Mouse (Mus musculus) intestine, embryonic 15.5 days (tissue): Measurements from ENCODE around the gene Vcpkmt. TPM values are rescaled to one million over a fixed set of nuclear protein-coding genes. Genes with fewer than 3 reads are reported as not detected.

ENCODE experiments used
- ATAC-seq: fragments of 200-750 bp; cut with Nextera tagmentation; 2 replicates; pipeline ENCODE4 v1.8.0; 2017; ENCODE audit warnings: moderate TSS enrichment, moderate library complexity
- H3K27ac ChIP-seq: fragments of 300-500 bp; sonication (generic); 2 replicates; pipeline ENCODE4 v1.5.1; 2015; ENCODE audit warnings: mild to moderate bottlenecking, inconsistent platforms
- H3K27me3 ChIP-seq: fragments of 300-500 bp; sonication (generic); replicated peaks from 2 replicates; pipeline ENCODE4 v1.6.1; 2015; ENCODE audit warnings: inconsistent platforms
- H3K36me3 ChIP-seq: fragments of 300-500 bp; sonication (generic); 2 replicates; pipeline ENCODE4 v1.6.1; 2015; ENCODE audit warnings: inconsistent platforms
- H3K4me1 ChIP-seq: fragments of 300-500 bp; sonication (generic); replicated peaks from 2 replicates; pipeline ENCODE4 v1.6.1; 2015; ENCODE audit warnings: inconsistent platforms
- H3K4me2 ChIP-seq: fragments of 300-500 bp; sonication (generic); replicated peaks from 2 replicates; pipeline ENCODE4 v1.6.1; 2015; ENCODE audit warnings: mild to moderate bottlenecking, inconsistent platforms
- H3K4me3 ChIP-seq: fragments of 300-500 bp; sonication (generic); replicated peaks from 2 replicates; pipeline ENCODE4 v1.5.1; 2015; ENCODE audit warnings: inconsistent platforms
- H3K9ac ChIP-seq: fragments of 300-500 bp; sonication (generic); 2 replicates; pipeline ENCODE4 v1.6.1; 2015; ENCODE audit warnings: inconsistent platforms
- H3K9me3 ChIP-seq: fragments of 300-500 bp; sonication (generic); 2 replicates; pipeline ENCODE4 v1.6.1; 2016; ENCODE audit warnings: inconsistent platforms
- WGBS: fragments of 180-500 bp; shearing (Covaris S2); methylation state at CpG from one replicate; pipeline ENCODE4 v1.1.7; 2015; 5-methylcytosine and 5-hydroxymethylcytosine counted together
- polyA plus RNA-seq: library from polyadenylated mRNA; unstranded; fragments of >200 nt; fragmentation: Nextera tagmentation; extraction: Ambion mirVana; gene quantifications from 2 replicates; pipeline ENCODE4 v1.2.1, GENCODE M21; 2015

Gene Vcpkmt
- polyA plus RNA-seq, 1 experiment from 2014 or later: 26.7 TPM

GRCm38 (mm10) chr12:69536616-69537242 lies 46.1 kb downstream of the Vcpkmt start:
- WGBS: 66% methylated on average over 10 of the region's 10 CpGs
- no peaks in the 10 kb centered on the region for H3K27me3 ChIP-seq
- H3K4me3 ChIP-seq: no peak overlapping the region
- peak overlapping the region; percentile 89; the same call in 1 of the 2 replicates for H3K27ac ChIP-seq
- H3K9me3 ChIP-seq: no peaks in the 10 kb centered on the region
- H3K9ac ChIP-seq: no peak overlapping the region; the same call in 1 of the 2 replicates
- peak overlapping the region; percentile 70 for H3K4me2 ChIP-seq
- H3K36me3 ChIP-seq: no peaks in the 10 kb centered on the region
- peaks cover 18% of the 10 kb centered on the region for H3K4me1 ChIP-seq
- 0 out of 2 replicates have a peak, but pooled peaks have one; percentile 6 for ATAC-seq

DNA sequence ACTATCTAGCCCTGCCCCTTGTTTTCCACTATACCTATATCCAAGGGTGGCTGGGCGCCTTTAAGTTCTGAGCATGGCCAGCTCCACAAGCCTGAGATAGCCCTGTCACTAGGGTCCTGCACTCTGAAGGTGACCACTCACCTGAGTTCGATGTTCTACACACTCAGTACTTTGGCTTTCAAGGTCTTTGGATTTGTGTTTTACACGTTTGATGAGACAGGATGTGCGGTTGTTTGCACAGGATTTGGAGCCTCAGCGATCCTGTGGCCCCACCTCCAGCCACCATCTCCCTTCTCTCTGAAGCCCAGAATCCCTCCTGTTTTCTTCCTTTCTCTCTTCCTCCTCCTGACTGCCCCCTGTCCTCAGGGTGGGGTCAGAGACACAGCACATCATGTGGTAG lies 49.6 kb downstream of the Vcpkmt start:
- ATAC-seq: no peak
- WGBS: 74% methylated on average over 5 of the region's 5 CpGs

DNA sequence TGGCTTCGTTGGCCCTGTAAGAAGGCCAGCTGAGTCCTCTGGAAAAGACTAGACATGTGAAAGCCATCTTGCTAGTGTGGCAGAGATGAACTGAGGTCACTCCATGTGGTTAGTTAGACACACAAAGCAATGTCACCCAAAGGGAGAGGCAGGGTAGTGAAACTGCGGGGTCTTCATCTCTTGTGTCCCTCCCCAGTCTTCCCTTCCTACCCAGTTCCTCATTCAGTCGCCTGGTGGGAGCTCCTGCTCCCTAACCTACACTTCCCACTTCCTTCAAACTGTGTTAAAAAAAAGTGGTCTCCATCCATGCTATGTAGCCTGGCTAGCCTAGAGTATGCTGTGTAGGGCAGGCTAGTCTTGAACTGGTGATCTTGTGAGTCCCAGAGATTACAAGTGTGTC lies 50.3 kb downstream of the Vcpkmt start:
- Histone ChIP-seq H3K4me1 (peaks cover 2% of the 10 kb centered on the region), H3K27ac (no peak overlapping the region), H3K27me3 (no peaks in the 10 kb centered on the region), H3K4me2 (no peak overlapping the region), H3K4me3 (no peak overlapping the region), H3K9ac (no peak overlapping the region), H3K36me3 (no peaks in the 10 kb centered on the region), H3K9me3 (no peaks in the 10 kb centered on the region)
- no peak for ATAC-seq
- WGBS: 89% methylated on average over 3 of the region's 3 CpGs

More for the DNA sequence above, 49.6 kb downstream of the Vcpkmt start:
- no peaks in the 10 kb centered on the region for H3K27me3 ChIP-seq
- H3K4me3 ChIP-seq: no peak overlapping the region
- H3K9me3 ChIP-seq: no peaks in the 10 kb centered on the region
- no peak overlapping the region for H3K9ac ChIP-seq
- no peaks in the 10 kb centered on the region for H3K36me3 ChIP-seq
- H3K4me1 ChIP-seq: peaks cover 8% of the 10 kb centered on the region
- no peak overlapping the region for H3K4me2 ChIP-seq
- no peak overlapping the region for H3K27ac ChIP-seq

DNA sequence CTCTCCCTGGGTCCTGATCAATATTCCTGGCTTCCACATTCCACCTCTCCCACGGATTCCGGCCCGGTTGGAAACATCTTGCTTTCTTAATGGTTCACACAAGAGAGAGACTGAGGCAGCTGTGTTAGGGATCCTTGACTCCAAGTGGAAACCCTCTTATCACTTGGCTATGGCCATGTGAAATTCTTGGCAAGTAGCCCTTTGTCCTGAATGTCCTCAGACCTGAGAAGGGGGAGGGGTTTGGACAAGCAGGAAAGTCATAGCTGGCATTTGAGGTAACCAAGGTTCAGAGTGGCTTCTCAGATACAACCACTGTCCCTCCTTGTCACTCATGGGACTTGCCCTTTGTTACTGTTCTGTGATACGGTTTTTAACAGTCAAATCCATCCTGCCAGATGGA lies 50.7 kb downstream of the Vcpkmt start:
- Histone ChIP-seq H3K9me3 (no peaks in the 10 kb centered on the region), H3K27ac (no peak overlapping the region), H3K4me2 (no peak overlapping the region), H3K36me3 (no peaks in the 10 kb centered on the region), H3K9ac (no peak overlapping the region), H3K4me1 (no peaks in the 10 kb centered on the region), H3K27me3 (no peaks in the 10 kb centered on the region), H3K4me3 (no peak overlapping the region)
- WGBS: 90% methylated on average over 4 of the region's 4 CpGs
- no peak for ATAC-seq

GRCm38 (mm10) chr12:69529694-69530403 lies 53.0 kb downstream of the Vcpkmt start:
- 56% methylated on average over 13 of the region's 13 CpGs for WGBS
- no peaks in the 10 kb centered on the region for H3K27me3 ChIP-seq
- no peak overlapping the region for H3K4me3 ChIP-seq
- H3K4me2 ChIP-seq: no peak overlapping the region
- no peaks in the 10 kb centered on the region for H3K4me1 ChIP-seq
- no peaks in the 10 kb centered on the region for H3K36me3 ChIP-seq
- no peak for ATAC-seq
- H3K27ac ChIP-seq: no peak overlapping the region
- H3K9me3 ChIP-seq: no peaks in the 10 kb centered on the region
- H3K9ac ChIP-seq: no peak overlapping the region

DNA sequence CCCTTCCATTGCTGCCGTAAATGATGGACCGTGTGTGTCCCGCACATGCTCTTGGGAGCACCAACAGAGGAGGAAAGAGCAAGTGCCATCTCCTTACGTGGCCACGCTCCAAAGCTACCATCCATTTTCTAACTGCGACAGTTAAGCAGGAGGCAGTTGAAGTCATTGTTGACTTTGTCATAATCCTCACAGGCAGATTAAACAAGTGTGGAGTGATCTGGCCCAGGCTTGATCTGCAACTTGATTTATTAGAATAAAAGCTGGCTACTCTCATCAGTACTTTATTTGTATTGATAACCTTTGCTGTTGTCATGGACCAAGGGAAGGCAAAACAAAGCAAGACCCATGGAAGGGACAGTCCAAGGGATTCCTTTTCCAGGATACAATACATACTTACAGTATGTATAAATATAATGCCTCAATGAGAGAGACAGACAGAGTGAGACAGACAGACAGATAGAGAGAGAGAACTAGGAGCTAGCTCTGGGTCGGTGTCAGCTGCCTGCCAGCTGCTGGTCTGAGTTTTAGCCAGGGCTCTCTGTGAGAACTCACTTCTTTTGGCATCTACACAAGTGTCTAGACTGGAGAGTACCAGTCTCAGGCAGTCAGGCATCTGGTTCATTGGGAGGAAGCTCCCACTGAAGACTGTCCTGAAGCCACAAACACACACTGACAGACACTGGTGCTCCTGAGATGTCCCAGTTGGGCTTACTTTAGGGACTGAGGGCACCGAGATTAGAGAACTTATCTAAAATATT lies 54.4 kb downstream of the Vcpkmt start:
- 73% methylated on average over 8 of the region's 8 CpGs for WGBS
- Histone ChIP-seq H3K4me3 (no peak overlapping the region), H3K27me3 (no peaks in the 10 kb centered on the region), H3K9ac (no peak overlapping the region), H3K4me1 (no peaks in the 10 kb centered on the region), H3K9me3 (no peaks in the 10 kb centered on the region), H3K27ac (no peak overlapping the region), H3K4me2 (no peak overlapping the region), H3K36me3 (no peaks in the 10 kb centered on the region)
- ATAC-seq: no peak

Other genes with a start within 250 kb of the Vcpkmt start
- gene Nemf, start 225.9 kb downstream of the Vcpkmt start, polyA plus RNA-seq: 71.6 and 71.8 TPM in 2 replicates
- 49.5 and 54.9 TPM in 2 replicates for gene Arf6, start 210.9 kb downstream of the Vcpkmt start, polyA plus RNA-seq
- 1.7 and 2.0 TPM in 2 replicates for gene Gm9887, start 210.6 kb downstream of the Vcpkmt start, polyA plus RNA-seq
- 8.5 and 8.7 TPM in 2 replicates for gene Sos2, start 98.8 kb upstream of the Vcpkmt start, polyA plus RNA-seq
- gene L2hgdh, start 141.8 kb upstream of the Vcpkmt start, polyA plus RNA-seq: 20.7 and 21.6 TPM in 2 replicates
- gene Atp5s, start 141.9 kb upstream of the Vcpkmt start, polyA plus RNA-seq: 29.6 and 31.3 TPM in 2 replicates
- gene Cdkl1, start 208.2 kb upstream of the Vcpkmt start, polyA plus RNA-seq: 2.7 and 2.9 TPM in 2 replicates